Mouse (Mus musculus) T-helper 17 cell (primary cell): ENCODE data around the gene Cabp5.
"Not testable (repeated sequence)": the region's sequence is repeated elsewhere in the genome, so short reads cannot be mapped to it uniquely, and the experiment has no call there.

Experiments
- in situ Hi-C, 2 experiments: fragments of 300-600 bp; cut with MboI, MseI; formaldehyde crosslinking; loops; 1 replicate in 1 of 2; 2 replicates in 1 of 2; pipeline ENCODE4 v1.15.1; 2025; ENCODE audit warnings: high pct_unique_total_duplicates in 2 of 2

The Cabp5 gene

DNA sequence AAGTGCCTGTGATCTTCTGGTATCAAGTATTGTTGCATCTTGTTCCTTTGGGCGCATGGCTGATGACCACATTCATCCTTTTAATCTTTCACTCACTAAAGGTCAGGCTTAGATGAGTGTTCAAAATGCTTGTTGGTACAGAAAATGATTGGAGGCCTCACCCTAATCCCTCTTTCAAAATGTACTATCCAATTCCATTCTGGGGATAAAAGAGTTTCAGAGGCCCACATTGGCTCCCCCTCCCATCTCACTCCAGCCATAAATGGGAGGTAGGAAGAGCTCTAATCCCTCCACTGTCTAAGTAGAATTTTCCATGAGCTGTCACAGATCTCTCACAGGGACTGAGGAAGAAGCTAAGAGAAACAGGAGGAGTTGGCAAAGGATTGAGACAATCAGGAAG, at the start of gene Cabp5:
Cabp5 (plus strand) TSS at position 301 of the 400 bp plus-strand sequence.
- in situ Hi-C loops: no loop called here

DNA sequence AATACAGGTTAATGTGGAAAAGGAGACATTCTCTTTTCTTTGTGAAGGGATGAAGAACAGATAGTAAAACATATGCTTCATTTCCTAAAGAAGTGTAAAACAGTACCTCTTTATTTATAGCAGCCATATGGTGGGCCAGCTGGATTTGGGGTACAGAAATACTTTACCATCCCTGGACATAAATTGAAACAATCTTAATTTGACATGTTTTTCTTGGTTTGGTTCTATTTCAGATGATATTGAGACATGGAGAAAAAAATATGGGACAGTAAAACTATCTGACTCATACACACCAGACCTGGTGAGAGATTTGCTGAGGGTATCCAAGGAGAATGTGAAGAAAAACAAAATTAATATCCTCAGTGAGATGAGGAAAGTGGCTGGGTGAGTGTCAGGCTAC, 42.0 kb upstream of the Cabp5 start:
- in situ Hi-C loops: no loop called here

DNA sequence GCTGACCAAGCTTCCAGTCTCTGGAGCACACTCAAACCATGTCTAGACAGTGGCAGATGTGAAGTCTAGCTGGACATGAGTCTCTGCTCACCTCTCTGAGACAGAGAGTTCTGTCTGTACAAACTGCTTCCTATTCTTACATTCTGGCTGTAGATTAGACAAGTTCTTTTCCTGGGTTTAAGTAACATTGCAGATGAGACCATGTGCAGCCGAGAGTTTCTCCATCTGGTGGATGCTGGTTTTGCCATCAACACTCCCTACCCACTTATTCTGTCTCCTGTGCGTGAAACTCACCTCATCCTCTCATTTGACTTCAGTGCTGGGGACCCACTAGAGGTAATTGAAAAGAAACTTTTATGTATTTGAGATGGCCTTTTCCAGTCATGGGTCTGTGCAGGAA, 17.3 kb upstream of the Cabp5 start:
- in situ Hi-C loops: no loop called here

DNA sequence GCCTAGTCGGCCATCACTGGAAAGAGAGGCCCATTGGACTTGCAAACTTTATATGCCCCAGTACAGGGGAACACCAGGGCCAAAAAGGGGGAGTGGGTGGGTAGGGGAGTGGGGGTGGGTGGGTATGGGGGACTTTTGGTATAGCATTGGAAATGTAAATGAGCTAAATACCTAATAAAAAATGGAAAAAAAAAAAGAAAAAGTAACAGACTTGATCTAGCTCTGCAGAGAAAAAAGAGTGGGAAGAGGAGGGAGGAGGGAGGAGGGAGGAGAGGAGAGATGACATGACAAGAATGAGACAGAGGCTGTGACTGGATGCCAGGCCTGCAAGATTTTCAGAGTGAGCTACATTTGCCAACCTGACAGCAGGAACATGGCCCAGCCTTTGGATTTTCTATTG, 52.6 kb downstream of the Cabp5 start, which contains the start of gene Bsph1:
Bsph1 (plus strand) TSS at position 301 of the 400 bp plus-strand sequence.
- in situ Hi-C loops: not testable (repeated sequence)
